Mouse (Mus musculus) lung, embryonic 14.5 days (tissue): ENCODE results near the gene St14. TPM values are rescaled to one million over a fixed set of nuclear protein-coding genes. Genes with fewer than 3 reads are reported as not detected.

Source experiments
- ATAC-seq: fragments of 200-750 bp; cut with Nextera tagmentation; 2 replicates; pipeline ENCODE4 v1.8.0; 2017; ENCODE audit warnings: mild to moderate bottlenecking, moderate TSS enrichment, moderate library complexity; ENCODE audit not compliant: insufficient read depth
- DNase-seq: peaks from one replicate; pipeline ENCODE4 v3.0.0-alpha.2; 2015
- H3K27ac ChIP-seq: fragments of 300-500 bp; sonication (generic); 2 replicates; pipeline ENCODE4 v1.5.1; 2014; ENCODE audit warnings: low read depth, mild to moderate bottlenecking, moderate library complexity
- H3K27me3 ChIP-seq: fragments of 300-500 bp; sonication (generic); 2 replicates; pipeline ENCODE4 v1.6.1; 2014; ENCODE audit warnings: low read length, control low read depth; ENCODE audit not compliant: insufficient read depth
- H3K36me3 ChIP-seq: fragments of 300-500 bp; sonication (generic); 2 replicates; pipeline ENCODE4 v1.6.1; 2014; ENCODE audit warnings: control low read depth; ENCODE audit not compliant: insufficient read depth
- H3K4me1 ChIP-seq: fragments of 300-500 bp; sonication (generic); 2 replicates; pipeline ENCODE4 v1.6.1; 2014; ENCODE audit warnings: antibody characterized with exemption, control low read depth; ENCODE audit not compliant: insufficient read depth
- H3K4me2 ChIP-seq: fragments of 300-500 bp; sonication (generic); 2 replicates; pipeline ENCODE4 v1.6.1; 2014; ENCODE audit warnings: mild to moderate bottlenecking
- H3K4me3 ChIP-seq: fragments of 300-500 bp; sonication (generic); 2 replicates; pipeline ENCODE4 v1.5.1; 2014; ENCODE audit warnings: low read depth, low read length
- H3K9ac ChIP-seq: fragments of 300-500 bp; sonication (generic); 2 replicates; pipeline ENCODE4 v1.6.1; 2014
- H3K9me3 ChIP-seq: fragments of 300-500 bp; sonication (generic); 2 replicates; pipeline ENCODE4 v1.6.1; 2016; ENCODE audit warnings: low read depth, low read length, control low read depth
- CTCF ChIP-seq: IDR thresholded peaks from 2 replicates; pipeline ENCODE4 v1.5.1; 2016; ENCODE audit warnings: antibody characterized with exemption, low read depth
- WGBS: fragments of 180-500 bp; shearing (Covaris S2); extraction: QIAGEN DNeasy Blood & Tissue Kit; methylation state at CpG from one replicate; pipeline ENCODE4 v1.1.7; 2014; 5-methylcytosine and 5-hydroxymethylcytosine counted together
- polyA plus RNA-seq: library from polyadenylated mRNA; unstranded; fragments of >200 nt; fragmentation: Nextera tagmentation; extraction: Ambion mirVana; gene quantifications from 2 replicates; pipeline ENCODE4 v1.2.1, GENCODE M21; 2014

St14 gene
- polyA plus RNA-seq, 1 experiment from 2014 or later = 42.1 TPM

DNA sequence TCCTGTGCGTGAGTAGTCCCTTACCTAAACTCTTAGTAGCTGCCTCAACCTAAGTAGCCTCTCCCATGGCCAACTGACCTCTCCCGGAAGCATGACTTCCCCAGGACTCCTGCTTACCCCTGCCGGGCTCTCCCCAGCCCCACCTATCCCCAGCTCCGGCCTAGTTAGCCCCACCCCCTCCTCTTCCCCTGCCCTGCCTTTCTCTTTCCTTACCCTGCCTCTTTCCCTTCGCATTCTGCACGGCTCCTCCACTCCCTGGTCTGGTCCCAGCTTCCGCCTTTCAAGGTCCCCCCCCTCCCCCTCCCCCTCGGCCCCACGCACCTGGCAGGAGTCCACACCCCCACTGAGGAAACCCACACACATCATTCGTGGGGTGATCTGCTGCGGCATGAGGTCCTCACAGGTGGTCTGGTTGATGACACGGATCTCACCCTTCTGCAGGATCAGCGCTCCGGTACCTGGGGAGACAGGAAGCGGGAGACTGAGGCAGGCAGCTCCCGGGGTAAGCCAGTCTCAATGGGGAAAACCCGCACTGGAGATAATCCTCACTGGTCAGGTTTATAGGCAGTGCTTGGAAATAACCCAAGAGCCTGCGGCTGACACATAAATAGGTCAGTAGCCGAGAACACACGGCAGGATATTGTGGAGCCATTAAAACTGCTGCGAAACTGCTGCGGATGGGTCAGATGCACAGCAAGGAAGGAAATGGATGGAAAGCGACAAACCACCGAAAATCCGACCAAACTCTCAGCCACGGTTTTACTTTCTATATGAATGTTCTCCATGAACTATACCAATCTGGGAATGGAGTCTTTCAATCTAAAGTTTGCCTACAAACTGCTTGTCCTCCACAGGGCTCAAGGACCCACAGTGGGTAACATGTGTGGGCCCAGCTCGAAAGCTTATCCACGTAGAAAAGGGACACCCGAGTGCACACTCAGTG lies 41.3 kb downstream of the St14 start:
- Histone ChIP-seq H3K36me3 (no peaks in the 10 kb centered on the region), H3K27me3 (no peaks in the 10 kb centered on the region), H3K27ac (no peak overlapping the region), H3K9ac (no peak overlapping the region), H3K4me3 (no peak overlapping the region), H3K4me1 (no peaks in the 10 kb centered on the region), H3K9me3 (no peaks in the 10 kb centered on the region), H3K4me2 (no peak overlapping the region)
- ATAC-seq = no peak
- 74% methylated on average over 29 of the region's 29 CpGs for WGBS
- TF ChIP-seq CTCF = no peak
- no peak for DNase-seq

DNA sequence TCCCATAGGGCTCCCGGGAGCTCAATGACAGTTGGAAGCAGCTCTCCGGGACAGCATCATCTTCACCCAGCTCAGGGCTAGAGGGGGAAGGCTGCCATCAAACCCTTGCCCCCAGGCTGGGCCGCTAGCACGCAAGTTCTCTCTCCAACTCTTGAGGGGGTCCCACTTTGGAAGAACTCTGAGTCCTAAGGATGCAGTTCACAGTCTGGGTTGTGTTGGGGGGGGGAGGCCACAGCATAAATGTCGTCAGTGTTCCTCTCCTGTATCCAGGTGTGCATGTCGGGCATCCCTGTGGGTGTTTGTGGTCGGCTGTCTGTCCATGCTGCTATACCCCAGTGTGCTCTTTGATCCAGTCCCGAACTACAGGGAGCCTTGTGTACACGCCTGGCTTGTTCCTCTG lies 42.1 kb downstream of the St14 start:
- no peak overlapping the region for H3K4me2 ChIP-seq
- no peaks in the 10 kb centered on the region for H3K36me3 ChIP-seq
- ATAC-seq (no peak), DNase-seq (no peak)
- no peak for TF ChIP-seq CTCF
- no peaks in the 10 kb centered on the region for H3K4me1 ChIP-seq
- no peak overlapping the region for H3K9ac ChIP-seq
- no peaks in the 10 kb centered on the region for H3K9me3 ChIP-seq
- no peaks in the 10 kb centered on the region for H3K27me3 ChIP-seq
- 80% methylated on average over 9 of the region's 9 CpGs for WGBS
- no peak overlapping the region for H3K27ac ChIP-seq
- no peak overlapping the region for H3K4me3 ChIP-seq

DNA sequence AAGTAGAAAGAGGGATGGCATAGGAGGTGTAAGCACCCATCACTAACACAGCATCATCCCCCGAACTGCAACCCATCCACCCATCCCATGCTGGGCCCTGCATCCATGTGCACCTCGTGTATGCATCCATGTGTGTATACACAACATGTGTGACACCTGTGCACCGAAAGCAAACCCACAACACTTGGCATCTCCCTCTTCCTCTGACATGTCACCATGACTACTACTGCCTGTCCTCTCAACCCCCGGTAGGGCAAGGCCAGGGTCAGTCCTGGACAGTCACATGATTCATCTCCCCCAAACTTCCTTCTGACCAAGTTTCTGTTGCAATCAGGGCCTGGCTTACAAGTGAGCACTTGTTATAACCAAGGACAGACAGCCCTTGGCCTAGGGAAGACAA lies 42.8 kb downstream of the St14 start:
- H3K4me2 ChIP-seq = no peak overlapping the region
- H3K4me1 ChIP-seq = no peaks in the 10 kb centered on the region
- no peak overlapping the region for H3K9ac ChIP-seq
- WGBS = 76% methylated on average over 4 of the region's 4 CpGs
- no peak overlapping the region for H3K27ac ChIP-seq
- H3K27me3 ChIP-seq = no peaks in the 10 kb centered on the region
- no peak for ATAC-seq
- no peaks in the 10 kb centered on the region for H3K36me3 ChIP-seq
- no peak for DNase-seq
- H3K4me3 ChIP-seq = no peak overlapping the region
- TF ChIP-seq CTCF = no peak
- no peaks in the 10 kb centered on the region for H3K9me3 ChIP-seq

DNA sequence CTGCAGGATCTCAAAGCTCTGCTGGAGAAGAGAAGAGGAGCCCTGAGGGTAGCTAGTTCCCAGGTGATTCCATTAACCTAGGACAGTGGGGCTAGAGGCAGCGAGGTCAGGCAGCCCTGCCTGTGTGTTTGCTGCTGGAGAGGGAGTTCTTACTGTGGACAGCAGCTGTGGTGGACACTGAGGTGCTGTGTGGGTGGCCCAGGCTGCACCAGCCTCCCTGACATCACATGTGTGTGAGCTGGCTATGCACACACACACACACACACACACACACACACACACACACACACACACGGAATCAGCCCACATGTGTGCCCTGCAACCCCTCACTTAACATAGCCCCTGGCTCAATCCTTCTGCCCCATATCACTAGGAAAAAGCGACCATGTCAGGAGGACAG lies 43.5 kb downstream of the St14 start:
- Histone ChIP-seq H3K9ac (no peak overlapping the region), H3K9me3 (no peaks in the 10 kb centered on the region), H3K36me3 (no peaks in the 10 kb centered on the region), H3K27ac (no peak overlapping the region), H3K4me1 (no peaks in the 10 kb centered on the region), H3K27me3 (no peaks in the 10 kb centered on the region), H3K4me2 (no peak overlapping the region), H3K4me3 (no peak overlapping the region)
- TF ChIP-seq CTCF = no peak
- WGBS = 65% methylated on average over 3 of the region's 3 CpGs
- ATAC-seq (no peak), DNase-seq (no peak)

DNA sequence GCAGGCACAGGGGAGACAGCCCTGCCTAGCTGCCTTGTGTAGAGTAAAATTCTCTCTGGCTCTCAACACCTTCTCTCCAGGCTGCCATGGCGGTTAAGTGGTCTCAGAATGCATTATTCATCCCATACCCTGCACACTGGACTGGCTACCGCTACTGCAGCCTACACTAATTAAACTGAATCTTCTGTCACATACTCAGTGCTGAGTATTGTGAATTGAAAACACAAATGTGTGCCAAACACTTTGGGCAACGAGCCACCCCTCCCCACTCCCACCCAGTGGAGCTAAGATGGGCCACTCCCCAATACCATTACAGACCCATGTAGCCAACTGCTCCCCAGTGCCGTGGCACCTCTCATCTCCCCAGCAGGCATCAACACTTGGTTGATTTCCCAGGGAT lies 44.2 kb downstream of the St14 start:
- DNase-seq (no peak), ATAC-seq (no peak)
- WGBS = 68% methylated on average over 4 of the region's 4 CpGs
- H3K4me3 ChIP-seq = no peak overlapping the region
- no peak overlapping the region for H3K4me2 ChIP-seq
- H3K27me3 ChIP-seq = no peaks in the 10 kb centered on the region
- no peaks in the 10 kb centered on the region for H3K4me1 ChIP-seq
- H3K27ac ChIP-seq = no peak overlapping the region
- H3K36me3 ChIP-seq = no peaks in the 10 kb centered on the region
- H3K9ac ChIP-seq = no peak overlapping the region
- no peaks in the 10 kb centered on the region for H3K9me3 ChIP-seq
- TF ChIP-seq CTCF = no peak

DNA sequence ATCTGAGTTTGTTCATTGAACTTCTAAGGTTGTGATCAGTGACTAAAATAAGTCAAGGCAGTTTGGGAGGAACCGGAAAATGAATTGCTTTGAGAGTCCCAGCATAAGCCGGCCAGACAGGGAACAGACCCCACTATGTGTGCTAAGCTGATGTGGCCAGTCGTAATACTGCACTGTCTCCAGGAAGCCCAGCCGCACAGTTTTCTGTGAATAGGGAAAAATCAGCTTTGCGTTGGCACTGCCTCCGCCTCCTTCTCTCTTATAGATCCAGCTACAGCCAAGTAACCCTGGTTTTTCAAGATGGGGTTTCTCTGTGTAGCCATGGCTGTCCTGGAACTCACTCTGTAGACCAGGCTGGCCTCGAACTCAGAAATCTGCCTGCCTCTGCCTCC lies 44.9 kb downstream of the St14 start:
- no peaks in the 10 kb centered on the region for H3K27me3 ChIP-seq
- no peak overlapping the region for H3K4me3 ChIP-seq
- H3K4me1 ChIP-seq = no peaks in the 10 kb centered on the region
- ATAC-seq (no peak), DNase-seq (no peak)
- no peak overlapping the region for H3K4me2 ChIP-seq
- no peak overlapping the region for H3K27ac ChIP-seq
- H3K9ac ChIP-seq = no peak overlapping the region
- H3K9me3 ChIP-seq = no peaks in the 10 kb centered on the region
- WGBS = 77% methylated on average over 7 of the region's 7 CpGs
- H3K36me3 ChIP-seq = no peaks in the 10 kb centered on the region
- no peak for TF ChIP-seq CTCF

DNA sequence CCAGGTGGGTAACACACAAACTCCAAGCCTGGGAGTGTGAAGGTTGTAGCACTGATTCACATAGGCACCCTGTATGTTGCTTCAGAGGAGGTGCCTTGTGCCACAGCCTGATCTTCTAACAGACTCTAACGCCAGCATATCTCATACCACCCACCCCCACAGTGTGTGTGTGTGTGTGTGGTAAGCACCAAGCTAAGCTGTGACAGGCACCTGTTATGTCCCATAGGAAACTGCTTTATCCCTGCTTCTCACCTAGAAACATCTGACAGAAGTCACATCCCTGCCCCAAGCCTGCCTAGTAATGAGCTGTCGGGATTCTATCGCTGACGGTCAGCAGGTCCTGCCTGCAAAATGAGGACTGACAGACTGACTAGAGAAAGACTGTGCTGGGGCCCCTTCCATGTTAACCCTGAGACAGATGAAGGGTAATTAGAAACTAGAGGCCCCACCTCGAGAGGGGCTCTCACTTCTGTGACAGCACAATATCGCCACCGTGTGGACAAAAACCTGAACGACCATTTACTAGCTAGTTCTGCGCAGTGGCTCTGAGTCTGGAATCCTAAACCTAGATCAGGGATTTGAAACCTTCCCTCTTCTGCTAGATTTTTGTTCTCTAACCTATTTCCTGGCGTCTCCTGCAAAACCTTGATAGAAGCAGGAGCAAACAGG lies 45.4 kb downstream of the St14 start:
- Histone ChIP-seq H3K4me3 (no peak overlapping the region), H3K27me3 (no peaks in the 10 kb centered on the region), H3K27ac (no peak overlapping the region), H3K36me3 (no peaks in the 10 kb centered on the region), H3K9me3 (no peaks in the 10 kb centered on the region), H3K4me1 (no peaks in the 10 kb centered on the region), H3K9ac (no peak overlapping the region), H3K4me2 (no peak overlapping the region)
- DNase-seq (peak; percentile 94), ATAC-seq (peak; percentile 58; the same call in 1 of the 2 replicates)
- 12% methylated on average over 10 of the region's 10 CpGs for WGBS
- TF ChIP-seq CTCF = peak; percentile 81
